Mouse (Mus musculus) lung, postnatal 0 days (tissue): ENCODE results near the gene App. TPM values are rescaled to one million over a fixed set of nuclear protein-coding genes. Genes with fewer than 3 reads are reported as not detected.
A peak's percentile ranks its signal among the peaks of the same experiment; 100 is the strongest.

Experiments used
- ATAC-seq: fragments of 200-750 bp; cut with Nextera tagmentation; 2 replicates; pipeline ENCODE4 v1.8.0; 2017; ENCODE audit warnings: moderate library complexity
- DNase-seq: peaks from one replicate; pipeline ENCODE4 v3.0.0-alpha.2; 2016; ENCODE audit warnings: low spot score
- H3K27ac ChIP-seq: fragments of 300-500 bp; sonication (generic); 2 replicates; pipeline ENCODE4 v1.5.1; 2014; ENCODE audit warnings: antibody characterized with exemption, mild to moderate bottlenecking, low read length, mixed read lengths
- H3K27me3 ChIP-seq: fragments of 300-500 bp; sonication (generic); replicated peaks from 2 replicates; pipeline ENCODE4 v1.6.1; 2014; ENCODE audit warnings: low read length, mixed read lengths; ENCODE audit not compliant: insufficient read depth
- H3K36me3 ChIP-seq: fragments of 300-500 bp; sonication (generic); 2 replicates; pipeline ENCODE4 v1.6.1; 2014; ENCODE audit warnings: low read length, mixed read lengths; ENCODE audit not compliant: insufficient read depth
- H3K4me1 ChIP-seq: fragments of 300-500 bp; sonication (generic); 2 replicates; pipeline ENCODE4 v1.6.1; 2014; ENCODE audit warnings: antibody characterized with exemption, low read depth, low read length, mixed read lengths; ENCODE audit not compliant: insufficient read depth
- H3K4me2 ChIP-seq: fragments of 300-500 bp; sonication (generic); replicated peaks from 2 replicates; pipeline ENCODE4 v1.6.1; 2014; ENCODE audit warnings: low read depth, mild to moderate bottlenecking, low read length, moderate library complexity, mixed read lengths
- H3K4me3 ChIP-seq: fragments of 300-500 bp; sonication (generic); 2 replicates; pipeline ENCODE4 v1.5.1; 2014; ENCODE audit warnings: low read depth, low read length
- H3K9ac ChIP-seq: fragments of 300-500 bp; sonication (generic); replicated peaks from 2 replicates; pipeline ENCODE4 v1.6.1; 2014; ENCODE audit warnings: low read depth, mild to moderate bottlenecking
- H3K9me3 ChIP-seq: fragments of 300-500 bp; sonication (generic); 2 replicates; pipeline ENCODE4 v1.6.1; 2016; ENCODE audit warnings: low read length, mixed read lengths
- CTCF ChIP-seq: IDR thresholded peaks from 2 replicates; pipeline ENCODE4 v1.5.1; 2016; ENCODE audit warnings: antibody characterized with exemption, mild to moderate bottlenecking
- EP300 ChIP-seq: IDR thresholded peaks from 2 replicates; pipeline ENCODE4 v1.6.1; 2016; ENCODE audit warnings: antibody characterized with exemption, mild to moderate bottlenecking, control low read depth
- WGBS: fragments of 180-500 bp; shearing (Covaris S2); extraction: QIAGEN DNeasy Blood & Tissue Kit; methylation state at CpG from one replicate; pipeline ENCODE4 v1.1.7; 2014; 5-methylcytosine and 5-hydroxymethylcytosine counted together
- polyA plus RNA-seq: library from polyadenylated mRNA; unstranded; fragments of >200 nt; fragmentation: Nextera tagmentation; extraction: Ambion mirVana; gene quantifications from 2 replicates; pipeline ENCODE4 v1.2.1, GENCODE M21; 2015

Gene App
- polyA plus RNA-seq, 1 experiment from 2014 or later, result 425 TPM

GRCm38 (mm10) chr16:85132182-85132581 lies 41.4 kb downstream of the App start:
- Histone ChIP-seq H3K4me3 (no peak overlapping the region), H3K4me2 (peak overlapping the region; percentile 60; the same call in 1 of the 2 replicates), H3K4me1 (peaks cover 29% of the 10 kb centered on the region), H3K36me3 (no peaks in the 10 kb centered on the region), H3K9me3 (no peaks in the 10 kb centered on the region), H3K27me3 (no peaks in the 10 kb centered on the region), H3K27ac (peak overlapping the region; percentile 95), H3K9ac (no peak overlapping the region)
- WGBS, result 33% methylated on average over 5 of the region's 5 CpGs
- DNase-seq, result peak; percentile 61
- TF ChIP-seq CTCF (no peak), EP300 (peak; percentile 35)
- ATAC-seq, result peak; percentile 11; the same call in 1 of the 2 replicates

- 62% methylated on average over 7 of the region's 7 CpGs for WGBS
- Histone ChIP-seq H3K27me3 (no peaks in the 10 kb centered on the region), H3K4me2 (no peak overlapping the region), H3K4me3 (no peak overlapping the region), H3K4me1 (peaks cover 35% of the 10 kb centered on the region), H3K27ac (0 out of 2 replicates have a peak overlapping the region, but pooled peaks have one; percentile 11), H3K36me3 (no peaks in the 10 kb centered on the region), H3K9ac (no peak overlapping the region), H3K9me3 (no peaks in the 10 kb centered on the region)
- ATAC-seq, result no peak
- no peak for DNase-seq
- TF ChIP-seq CTCF (no peak), EP300 (no peak)
These were observed 42.6 kb downstream of the App start for GRCm38 (mm10) chr16:85130861-85131556.

- 28% methylated on average over 13 of the region's 13 CpGs for WGBS
- ATAC-seq (no peak), DNase-seq (no peak)
- Histone ChIP-seq H3K9me3 (no peaks in the 10 kb centered on the region), H3K27ac (peak overlapping the region; percentile 74), H3K36me3 (no peaks in the 10 kb centered on the region), H3K4me2 (no peak overlapping the region), H3K27me3 (no peaks in the 10 kb centered on the region), H3K4me3 (no peak overlapping the region), H3K4me1 (peaks cover 29% of the 10 kb centered on the region), H3K9ac (no peak overlapping the region)
- TF ChIP-seq CTCF, result no peak
- TF ChIP-seq EP300, result no peak
These were observed 44.6 kb downstream of the App start for GRCm38 (mm10) chr16:85128693-85129657.

- DNase-seq (peak; percentile 91), ATAC-seq (peak; percentile 50)
- Histone ChIP-seq H3K27me3 (no peaks in the 10 kb centered on the region), H3K9me3 (no peaks in the 10 kb centered on the region), H3K27ac (peak overlapping the region; percentile 74), H3K4me2 (no peak overlapping the region), H3K4me1 (peaks cover 26% of the 10 kb centered on the region), H3K4me3 (no peak overlapping the region), H3K36me3 (no peaks in the 10 kb centered on the region), H3K9ac (no peak overlapping the region)
- 30% methylated on average over 5 of the region's 5 CpGs for WGBS
- peak; percentile 87 for TF ChIP-seq EP300
- no peak for TF ChIP-seq CTCF
These were observed 45.3 kb downstream of the App start for GRCm38 (mm10) chr16:85128347-85128664.

DNA sequence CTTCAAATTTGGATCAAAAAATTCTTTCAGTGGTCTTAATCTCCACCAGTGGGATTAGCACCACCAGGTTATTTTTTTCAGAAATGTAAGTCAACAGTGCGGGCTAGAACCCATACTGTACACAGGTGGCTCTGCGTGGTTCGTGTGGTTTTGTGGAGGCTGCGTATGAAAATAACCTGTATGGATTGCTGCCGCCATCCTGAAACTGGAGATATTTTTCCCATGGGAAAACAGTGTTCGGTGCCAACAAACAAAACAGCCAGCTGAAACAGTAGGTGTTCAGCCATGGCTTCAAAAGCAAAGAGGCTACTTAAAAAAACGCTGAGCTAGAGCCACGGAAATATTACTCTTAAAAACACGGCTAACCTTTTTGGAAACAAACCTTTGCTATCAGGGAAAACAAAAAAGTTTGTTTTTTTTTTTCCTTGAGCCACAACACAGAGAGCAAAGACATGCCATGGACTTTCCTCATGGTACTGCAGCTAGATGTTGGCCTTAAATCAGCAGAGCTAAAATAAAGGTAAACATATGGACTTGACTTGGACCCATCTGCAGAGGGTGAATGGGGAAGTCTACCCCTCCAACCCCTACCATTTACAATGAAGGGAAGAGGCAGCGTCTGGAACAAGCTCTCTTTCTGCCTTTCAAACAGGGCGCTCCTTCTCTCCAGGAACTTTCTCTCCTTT lies 45.8 kb downstream of the App start:
- DNase-seq (no peak), ATAC-seq (no peak)
- Histone ChIP-seq H3K27me3 (no peaks in the 10 kb centered on the region), H3K9me3 (no peaks in the 10 kb centered on the region), H3K4me1 (peaks cover 26% of the 10 kb centered on the region), H3K4me3 (no peak overlapping the region), H3K9ac (no peak overlapping the region), H3K27ac (peak overlapping the region; percentile 74), H3K4me2 (no peak overlapping the region), H3K36me3 (no peaks in the 10 kb centered on the region)
- 62% methylated on average over 11 of the region's 11 CpGs for WGBS
- TF ChIP-seq EP300 (no peak), CTCF (no peak)

- no peaks in the 10 kb centered on the region for H3K9me3 ChIP-seq
- peaks cover 17% of the 10 kb centered on the region; the same call in 1 of the 2 replicates for H3K4me1 ChIP-seq
- H3K4me3 ChIP-seq, result no peak overlapping the region
- H3K9ac ChIP-seq, result no peak overlapping the region
- no peaks in the 10 kb centered on the region for H3K36me3 ChIP-seq
- 88% methylated on average over 4 of the region's 4 CpGs for WGBS
- no peak overlapping the region for H3K4me2 ChIP-seq
- H3K27ac ChIP-seq, result no peak overlapping the region
- TF ChIP-seq EP300, result no peak
- no peak for TF ChIP-seq CTCF
- DNase-seq (peak; percentile 45), ATAC-seq (no peak)
- no peaks in the 10 kb centered on the region for H3K27me3 ChIP-seq
These were observed 48.9 kb downstream of the App start for GRCm38 (mm10) chr16:85124649-85125048.
